Mouse (Mus musculus) liver, embryonic 18 days (tissue): Measurements from ENCODE around the gene Kdm5c. TPM values are rescaled to one million over a fixed set of nuclear protein-coding genes. Genes with fewer than 3 reads are reported as not detected.

ENCODE experiments used
- polyA plus RNA-seq: library from polyadenylated mRNA; depleted of rRNA; stranded (reverse); fragments of >200 nt; gene quantifications from 2 replicates; pipeline ENCODE4 v1.2.3, GENCODE M21; 2012; rRNA removed

Gene Kdm5c
- 16.1 and 17.9 TPM in 2 replicates for polyA plus RNA-seq

DNA sequence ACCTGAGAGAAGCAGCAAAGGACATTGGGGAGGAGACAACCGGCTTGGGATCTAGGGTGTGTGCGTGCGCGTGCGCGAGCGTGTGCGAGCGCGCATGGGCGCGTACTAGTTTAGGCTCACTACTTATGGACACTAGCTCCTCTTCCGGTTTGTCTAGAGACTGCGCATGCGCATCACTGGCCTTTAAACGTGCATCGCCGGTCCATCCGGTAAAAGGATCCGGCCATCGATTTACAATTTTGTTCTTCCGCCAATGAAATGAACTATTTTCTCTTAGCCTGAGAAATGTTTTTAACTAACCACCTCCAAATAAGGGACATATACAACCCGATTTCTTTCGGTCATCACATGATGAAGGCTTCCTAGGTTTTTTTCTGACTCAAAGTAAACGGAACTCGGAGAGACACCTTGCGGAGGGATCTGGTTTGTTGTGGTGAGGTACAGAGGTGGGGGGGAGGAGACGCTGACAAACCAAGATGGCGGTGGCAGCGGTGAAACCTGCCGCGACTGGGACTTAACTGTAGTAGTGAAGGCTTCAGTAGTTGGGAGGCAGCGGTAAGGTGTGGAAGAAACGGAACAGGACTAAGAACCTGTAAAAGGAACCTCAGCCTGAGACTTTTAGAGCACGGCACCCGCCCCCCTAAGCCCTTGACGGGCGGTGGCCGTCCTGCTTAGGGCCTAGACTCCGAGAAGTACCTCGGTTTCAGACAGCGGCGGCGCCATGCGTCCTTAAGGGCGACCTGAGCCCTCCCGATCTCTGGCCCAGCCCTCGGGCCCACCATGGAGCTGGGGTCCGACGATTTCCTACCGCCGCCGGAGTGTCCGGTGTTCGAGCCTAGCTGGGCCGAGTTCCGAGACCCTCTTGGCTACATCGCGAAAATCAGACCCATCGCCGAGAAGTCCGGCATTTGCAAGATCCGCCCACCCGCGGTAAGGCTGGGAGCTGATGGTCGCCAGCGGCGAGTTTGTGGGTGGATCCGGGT, at the start of gene Kdm5c:
Gene Kdm5c (plus strand): TSS at position 240 of the 983 bp plus-strand sequence.

Other genes with a start within 250 kb of the Kdm5c start
- 90.3 and 92.4 TPM in 2 replicates for gene Hsd17b10, start 231.2 kb upstream of the Kdm5c start, polyA plus RNA-seq
- gene Ribc1, start 216.7 kb upstream of the Kdm5c start, polyA plus RNA-seq: 0.67 and 0.80 TPM in 2 replicates
- gene Smc1a, start 216.6 kb upstream of the Kdm5c start, polyA plus RNA-seq: 23.6 and 27.4 TPM in 2 replicates
- 2.5 and 2.8 TPM in 2 replicates for gene Iqsec2, start 88.8 kb upstream of the Kdm5c start, polyA plus RNA-seq
- 2.3 and 2.7 TPM in 2 replicates for gene Kantr, start 94.5 kb downstream of the Kdm5c start, polyA plus RNA-seq
- gene Tspyl2, start 109.4 kb downstream of the Kdm5c start, polyA plus RNA-seq: 15.1 and 16.6 TPM in 2 replicates
- gene Gpr173, start 135.7 kb downstream of the Kdm5c start, polyA plus RNA-seq: 0.30 and 0.34 TPM in 2 replicates